Mouse (Mus musculus) CD4-positive naive resting alpha-beta T cell, adult 57 days (primary cell): ENCODE results near the gene Acot10. TPM values are rescaled to one million over a fixed set of nuclear protein-coding genes. Genes with fewer than 3 reads are reported as not detected.

Source experiments
- total RNA-seq: library from RNA; stranded (reverse); gene quantifications from one replicate; pipeline ENCODE4 v1.2.4, GENCODE M21; 2023

Acot10 gene
- total RNA-seq = not detected

DNA sequence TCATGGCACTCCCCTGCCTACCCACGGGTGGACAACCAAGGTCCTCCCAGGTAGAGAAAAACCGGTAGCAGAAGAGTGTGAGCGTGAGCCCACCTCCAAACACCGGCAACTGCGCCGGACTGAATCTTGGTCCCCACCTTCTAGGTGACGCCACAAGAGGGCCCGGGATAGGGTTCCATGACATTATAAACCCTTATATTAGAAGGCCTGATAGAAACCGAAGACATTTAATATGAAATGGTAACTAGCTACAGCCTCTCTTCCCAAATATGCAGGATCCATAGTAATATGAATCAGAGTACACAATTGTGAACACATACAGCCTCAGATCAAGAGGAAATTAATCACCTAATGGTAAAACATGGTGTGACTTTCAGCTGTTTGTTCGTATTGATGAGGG is at the start of gene Acot10:
Gene Acot10, minus strand, starts transcription at position 101 of the 400 bp plus-strand sequence.

Other genes with a start within 250 kb of the Acot10 start
- not detected for gene Cdh12, start 217.5 kb downstream of the Acot10 start, total RNA-seq